Mouse (Mus musculus): ENCODE results near the gene Shisa3.
A peak's percentile ranks its signal among the peaks of the same experiment; 100 is the strongest.

The Shisa3 gene

DNA sequence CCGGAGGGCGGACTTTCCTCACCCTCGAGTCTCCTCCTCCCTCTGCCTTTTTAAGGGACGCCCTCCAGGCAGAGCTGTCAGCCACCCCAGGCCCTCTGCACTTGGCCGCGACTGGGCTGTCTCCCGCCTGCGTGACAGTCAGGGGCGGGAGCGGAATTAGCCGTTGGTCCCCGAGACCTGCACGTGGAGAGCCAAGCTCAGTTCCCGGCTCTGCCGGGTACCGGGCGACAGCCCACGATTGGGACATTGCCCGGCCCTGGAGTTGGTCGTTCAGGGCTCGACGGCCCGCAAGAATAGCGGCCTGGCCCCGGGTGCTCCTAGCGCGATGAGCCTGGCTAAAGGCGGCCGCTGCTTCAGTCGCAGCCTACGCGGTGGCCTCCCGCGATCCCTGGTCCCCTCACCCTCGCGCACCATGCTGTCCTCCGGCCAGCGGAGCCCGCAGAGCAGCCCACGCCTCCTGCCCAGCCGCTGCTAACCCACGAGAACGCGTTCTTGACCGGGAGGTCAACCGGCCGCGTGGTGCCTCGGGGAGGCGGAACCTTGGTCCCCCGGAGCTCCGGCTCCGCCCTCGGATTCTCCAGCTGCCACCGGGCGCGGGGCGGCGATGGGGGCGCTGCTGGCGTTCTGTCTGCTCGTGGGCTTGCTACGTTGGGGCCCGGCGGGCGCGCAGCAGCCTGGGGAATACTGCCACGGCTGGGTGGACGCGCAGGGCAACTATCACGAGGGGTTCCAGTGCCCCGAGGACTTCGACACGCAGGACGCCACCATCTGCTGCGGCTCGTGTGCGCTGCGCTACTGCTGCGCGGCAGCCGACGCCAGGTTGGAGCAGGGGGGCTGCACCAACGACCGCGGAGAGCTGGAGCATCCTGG, at the start of gene Shisa3:
TSS of gene Shisa3 (plus strand) at position 79 of the 870 bp plus-strand sequence.
- peak; percentile 26 for DNase-seq (ENCODE audit: low read depth)

DNA sequence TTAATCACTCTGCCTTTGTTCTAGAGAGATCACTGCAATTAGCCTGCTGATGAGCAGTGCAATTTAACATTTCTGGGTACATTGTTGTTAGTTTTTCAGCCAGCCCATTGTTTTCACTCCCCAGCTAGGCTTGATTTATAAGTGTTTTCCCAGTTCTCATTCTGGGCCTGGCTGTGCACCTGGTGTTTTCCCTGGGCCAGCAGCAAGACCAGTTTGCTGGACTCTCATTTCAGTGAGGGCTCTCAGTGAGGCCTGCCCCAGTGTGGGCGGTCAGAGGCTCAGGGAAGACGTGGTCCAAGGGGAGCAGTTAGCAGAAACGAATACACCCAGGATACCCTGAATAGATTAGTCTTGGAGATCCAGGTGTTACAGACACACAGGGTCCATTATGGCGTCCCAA, 49.0 kb upstream of the Shisa3 start:
- DNase-seq (ENCODE audit: low read depth) = no peak

DNA sequence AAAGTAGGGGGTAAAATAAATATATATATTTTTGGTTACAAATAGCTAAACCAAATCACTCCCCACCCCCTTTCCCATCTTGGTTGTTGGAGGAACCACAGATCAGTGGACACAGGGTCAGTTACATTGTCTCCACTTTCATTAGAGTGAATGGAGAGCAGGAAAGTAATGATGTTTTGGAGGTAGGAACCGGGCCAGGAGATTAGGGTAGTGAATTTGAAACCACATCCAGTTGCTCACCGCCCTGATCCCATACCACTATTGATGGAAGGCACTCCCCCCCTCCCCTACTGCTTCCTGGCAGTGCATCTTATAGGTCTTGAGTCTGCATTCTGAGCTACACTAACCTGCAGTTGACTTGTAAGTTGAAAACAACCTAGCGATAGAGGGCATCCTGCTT, 48.6 kb upstream of the Shisa3 start:
- DNase-seq (ENCODE audit: low read depth) = no peak

DNA sequence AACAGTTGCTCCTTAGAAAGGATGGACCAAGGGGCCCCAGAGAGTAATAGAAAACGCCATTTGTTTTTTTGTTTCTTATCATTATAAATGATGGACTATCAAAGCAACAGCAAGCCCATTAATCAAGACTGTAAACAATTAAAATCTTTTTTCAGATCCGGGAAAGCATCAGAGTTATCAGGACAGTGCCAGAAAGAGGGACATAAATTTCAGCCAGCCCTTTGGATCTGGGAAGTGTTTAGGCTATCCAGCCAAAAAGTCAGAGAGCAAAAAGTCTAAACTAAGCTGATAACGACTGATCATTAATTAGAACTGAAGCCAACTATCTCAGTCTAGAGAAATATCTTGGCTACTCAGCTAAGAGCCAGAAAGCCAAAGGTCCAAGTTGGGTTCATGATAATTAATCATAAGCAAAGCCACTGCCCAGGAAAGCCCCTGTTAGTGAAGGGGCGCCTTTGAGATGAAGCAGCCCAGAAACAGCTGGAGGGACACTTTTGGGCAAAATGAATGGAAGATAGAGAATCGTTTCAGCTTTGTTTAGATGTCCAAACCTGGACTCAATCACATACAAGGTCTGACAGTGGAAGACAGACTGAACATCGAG, 35.0 kb upstream of the Shisa3 start:
- DNase-seq (ENCODE audit: low read depth) = no peak

DNA sequence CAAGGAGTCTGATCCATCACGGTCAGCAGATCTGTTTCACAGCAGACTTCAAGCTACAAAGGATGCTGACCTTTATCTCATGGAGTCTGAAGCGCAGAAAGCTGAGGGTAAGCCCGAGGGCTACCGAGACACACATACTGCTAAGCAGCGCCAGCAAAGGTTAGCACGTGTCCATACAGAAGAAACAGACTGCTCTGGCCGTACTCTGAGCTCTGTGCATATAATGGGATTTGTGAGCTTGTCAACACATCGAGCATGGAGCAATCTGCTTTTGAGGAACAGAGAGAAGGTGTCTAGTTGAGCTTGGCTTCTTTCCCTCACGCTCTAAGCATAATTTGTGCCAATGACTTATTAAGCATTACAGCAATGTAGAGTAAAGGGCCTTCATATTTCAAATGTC, 33.6 kb upstream of the Shisa3 start:
- no peak for DNase-seq (ENCODE audit: low read depth)

DNA sequence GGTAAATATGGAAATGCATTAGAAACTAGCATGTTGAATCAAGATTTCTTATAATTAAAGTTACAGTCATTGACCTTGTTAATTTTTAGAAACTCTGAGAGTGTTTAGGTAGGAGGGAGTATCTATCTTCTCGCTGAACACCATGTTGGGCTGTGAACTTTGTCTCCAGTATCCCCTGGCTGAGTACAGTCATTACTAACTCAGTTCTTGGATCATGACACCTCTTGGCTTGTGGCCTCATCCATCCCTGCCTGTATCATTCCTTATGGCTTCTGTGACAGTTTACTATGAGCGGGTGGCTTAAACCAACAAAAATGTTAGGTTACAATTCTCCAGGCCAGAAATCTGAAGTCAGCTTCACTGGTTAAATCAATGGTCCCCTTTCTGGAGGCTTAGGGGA, 32.0 kb upstream of the Shisa3 start:
- no peak for DNase-seq (ENCODE audit: low read depth)

DNA sequence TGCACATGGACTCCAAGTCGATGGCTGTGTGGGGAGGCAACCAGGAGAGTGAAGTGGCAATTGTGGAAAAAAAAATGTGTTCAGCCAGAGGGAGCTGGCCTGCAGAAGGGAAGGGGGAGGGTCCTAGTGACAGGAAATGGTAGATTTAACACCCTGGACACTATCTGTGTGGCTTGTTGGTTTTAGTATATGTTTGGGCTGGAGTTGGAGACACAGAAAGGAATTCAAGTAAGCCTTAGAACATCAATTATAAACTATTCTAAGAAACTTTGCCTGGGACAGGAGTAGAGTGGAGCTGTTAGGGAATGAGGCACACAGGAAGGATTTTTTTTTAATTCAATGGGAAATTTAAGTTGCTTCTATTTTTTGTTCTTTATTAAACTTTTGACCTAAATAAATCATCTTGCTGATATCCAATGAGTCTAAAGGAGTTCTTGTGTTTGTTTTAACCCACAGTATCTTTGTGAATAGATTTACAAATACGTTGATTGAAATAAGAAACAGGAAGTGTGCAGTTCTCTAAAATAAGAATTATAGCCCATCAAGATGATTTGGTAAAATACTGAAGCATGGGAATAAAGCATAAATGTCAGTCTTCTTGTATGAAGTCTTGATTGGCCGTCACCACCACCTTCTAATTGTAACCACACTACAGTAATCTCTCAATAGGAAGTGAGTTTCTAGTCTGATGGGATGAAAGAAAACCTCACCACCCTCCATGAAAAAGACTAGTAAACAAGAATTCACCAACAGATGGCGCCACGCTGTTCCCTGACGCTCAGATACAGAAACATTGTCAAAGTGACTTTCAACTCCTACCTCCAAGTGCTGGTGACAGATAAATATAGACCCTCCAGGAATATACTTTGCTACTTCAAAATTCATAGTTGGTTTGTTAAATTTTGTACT, 27.7 kb upstream of the Shisa3 start:
- DNase-seq (ENCODE audit: low read depth) = peak; percentile 16

DNA sequence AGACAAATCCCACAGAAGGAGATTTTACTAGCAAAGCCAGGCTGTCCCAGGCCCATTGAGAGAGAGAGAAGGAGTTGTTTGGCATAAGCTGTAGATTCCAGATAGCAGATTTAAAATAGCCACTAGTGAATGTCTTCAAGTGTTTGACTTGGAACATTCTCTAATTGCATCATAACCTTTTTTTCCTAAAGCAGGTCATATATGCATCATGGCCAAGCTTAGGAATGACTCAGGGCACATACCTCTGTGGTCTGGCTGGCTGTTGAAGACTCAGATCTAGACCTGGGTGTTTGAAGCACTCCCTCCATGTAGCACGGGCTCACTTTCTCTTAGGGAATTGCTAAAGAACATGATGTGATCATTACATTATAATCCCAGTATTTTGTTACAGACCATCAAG, 12.6 kb upstream of the Shisa3 start:
- no peak for DNase-seq (ENCODE audit: low read depth)

DNA sequence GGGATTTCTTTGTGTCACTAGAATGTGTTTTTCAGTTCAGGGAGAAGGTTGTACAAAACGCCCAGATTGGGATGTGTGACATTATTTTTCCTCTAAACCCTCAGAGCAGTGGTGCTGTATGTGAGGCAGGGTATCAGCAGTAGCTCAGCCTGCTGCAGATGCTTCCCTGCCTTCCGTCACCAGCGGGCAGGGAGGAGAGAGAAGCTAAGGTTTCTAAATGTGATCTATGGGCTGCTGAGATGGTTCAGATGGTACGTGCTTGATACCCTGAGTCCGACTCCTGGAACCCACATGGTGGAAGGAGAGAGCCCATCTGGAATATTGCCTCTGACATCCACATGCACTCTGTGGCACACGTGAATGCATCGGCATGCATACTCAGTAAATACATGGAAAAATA, 12.1 kb upstream of the Shisa3 start:
- DNase-seq (ENCODE audit: low read depth) = no peak

DNA sequence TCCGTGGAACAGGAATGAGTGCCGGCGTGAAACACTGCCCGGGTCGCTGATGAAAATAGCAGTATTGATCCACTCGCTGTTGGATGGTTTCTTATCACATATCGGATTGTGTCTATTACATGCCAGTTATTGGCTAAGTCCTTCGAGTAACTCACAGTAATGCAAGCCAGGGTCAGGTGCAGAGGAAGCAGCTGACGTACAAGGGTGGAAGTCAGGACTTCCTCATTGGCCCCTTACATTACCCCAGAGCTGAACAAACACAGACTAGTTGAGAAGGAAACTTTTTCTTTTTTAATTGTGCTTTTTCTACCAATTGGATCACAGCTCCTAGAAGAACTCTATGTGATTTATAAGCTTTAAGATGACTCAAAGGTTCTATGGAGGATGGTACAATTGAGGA, 7.7 kb upstream of the Shisa3 start:
- no peak for DNase-seq (ENCODE audit: low read depth)

DNA sequence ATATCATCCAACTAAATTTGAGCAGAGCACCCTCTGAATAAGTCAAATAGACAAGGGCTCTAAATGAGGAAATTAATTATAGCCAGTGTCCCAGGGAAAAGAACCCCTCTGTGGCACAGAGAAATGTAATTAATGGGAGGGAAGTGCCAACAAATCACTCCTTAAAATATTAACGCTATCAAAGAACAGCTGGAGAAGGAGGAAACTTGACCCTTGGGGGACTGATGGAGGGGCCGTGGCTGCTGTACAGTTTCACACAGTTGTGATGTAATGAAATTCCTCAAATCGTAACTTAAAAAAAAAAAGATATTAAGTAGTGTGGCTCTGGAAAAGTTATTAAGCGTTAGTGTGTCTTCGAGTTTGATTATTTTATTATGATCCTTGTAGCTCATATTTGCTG, 1.7 kb upstream of the Shisa3 start:
- DNase-seq (ENCODE audit: low read depth) = no peak

DNA sequence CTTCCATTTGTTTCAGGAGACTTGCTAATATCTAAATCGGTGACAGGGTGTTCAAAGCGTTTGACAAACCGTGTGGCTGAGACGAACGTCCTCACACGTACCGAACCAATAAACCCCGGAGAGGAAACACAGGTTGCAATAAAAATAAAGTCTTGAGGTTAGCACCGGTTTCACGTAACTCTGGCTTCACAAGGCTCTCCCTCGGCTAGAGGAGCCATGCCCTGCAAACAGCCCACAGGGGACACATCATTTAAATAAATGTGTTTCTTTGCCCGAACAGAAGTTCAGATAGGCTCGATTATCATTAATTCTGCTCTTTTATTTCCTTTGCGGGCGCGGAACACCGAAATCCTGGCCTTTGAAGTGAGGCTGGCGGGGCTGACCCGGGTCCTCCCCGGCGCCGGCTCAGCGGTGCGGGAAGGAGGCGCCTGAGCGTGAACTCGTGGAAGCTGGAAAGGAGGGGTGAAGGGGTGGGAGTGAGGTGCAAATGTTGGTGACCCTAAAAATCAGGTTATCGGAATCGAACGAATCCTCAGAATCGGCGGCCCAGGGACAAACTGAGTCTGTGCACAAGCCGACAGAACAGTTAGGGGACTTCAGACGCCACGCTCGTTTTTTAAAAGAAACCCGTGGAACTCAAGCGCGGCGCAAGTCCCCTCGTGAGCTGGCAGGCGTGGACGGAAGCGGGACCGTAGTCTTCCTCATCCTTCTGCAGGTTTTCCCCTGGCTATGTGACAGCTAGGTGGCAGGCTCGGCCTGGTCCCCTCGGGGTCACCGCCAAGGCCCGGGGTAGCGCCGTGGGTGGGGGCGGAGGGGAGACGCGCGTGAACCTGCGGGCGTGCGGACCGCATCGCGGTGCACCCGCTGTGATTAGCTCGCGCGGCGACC, 522 bp upstream of the Shisa3 start:
- DNase-seq (ENCODE audit: low read depth) = no peak

DNA sequence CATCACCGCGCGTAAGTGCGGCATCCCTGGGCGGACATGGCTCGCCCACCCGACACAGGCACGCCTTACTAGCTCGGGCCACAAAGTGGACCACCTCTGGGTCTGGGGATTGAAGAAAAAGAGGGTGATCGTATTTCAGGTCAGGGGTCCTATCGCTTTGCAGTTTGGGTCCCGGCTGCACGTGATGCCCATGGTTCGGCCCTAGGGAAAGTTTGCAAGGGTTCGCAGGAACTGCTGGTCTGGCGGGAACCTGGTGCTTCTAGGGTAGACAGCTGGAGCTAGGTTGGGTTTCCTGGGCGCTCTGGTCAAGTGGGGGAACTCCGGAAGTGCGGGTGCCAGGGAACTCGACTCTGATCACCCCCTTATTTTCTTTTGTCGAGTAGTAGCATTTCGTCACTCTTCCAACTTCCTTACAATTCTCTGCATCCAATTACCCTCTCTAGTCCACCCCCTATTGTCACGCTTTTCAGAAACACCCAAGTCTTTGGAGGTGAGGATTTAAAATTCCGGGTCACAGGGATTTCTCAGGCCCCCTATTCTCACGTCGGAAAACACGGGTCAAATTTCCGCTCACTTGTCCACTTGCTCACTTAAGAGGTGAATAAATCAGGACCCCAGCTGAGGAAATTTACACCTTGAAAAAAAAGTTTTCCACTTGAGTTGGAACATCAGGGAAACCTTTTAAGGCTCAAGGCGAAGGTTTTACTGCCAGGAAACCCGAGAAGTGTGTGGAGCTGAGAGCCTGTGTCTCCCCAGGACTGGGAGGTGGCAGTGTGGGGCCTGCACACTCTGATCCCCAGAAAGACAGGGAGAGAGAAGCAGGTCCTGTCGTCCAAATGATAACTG, 1.2 kb downstream of the Shisa3 start:
- DNase-seq (ENCODE audit: low read depth) = no peak

DNA sequence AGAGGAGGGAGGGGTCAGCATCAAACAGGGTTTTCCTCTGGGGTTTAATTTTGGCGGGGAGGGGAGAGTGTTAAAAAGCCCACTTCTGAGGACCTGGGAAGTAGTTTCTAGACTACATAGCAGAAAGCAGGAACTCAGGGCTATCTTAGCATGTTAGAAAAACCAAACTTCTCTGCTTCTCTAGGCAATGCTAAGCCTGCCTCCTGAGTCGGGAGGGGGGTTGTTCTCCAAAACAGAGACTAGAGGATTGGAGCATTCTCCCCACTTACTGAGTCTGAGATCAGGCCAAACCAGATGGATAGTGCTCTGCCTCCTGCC, 1.8 kb downstream of the Shisa3 start:
- DNase-seq (ENCODE audit: low read depth) = no peak

DNA sequence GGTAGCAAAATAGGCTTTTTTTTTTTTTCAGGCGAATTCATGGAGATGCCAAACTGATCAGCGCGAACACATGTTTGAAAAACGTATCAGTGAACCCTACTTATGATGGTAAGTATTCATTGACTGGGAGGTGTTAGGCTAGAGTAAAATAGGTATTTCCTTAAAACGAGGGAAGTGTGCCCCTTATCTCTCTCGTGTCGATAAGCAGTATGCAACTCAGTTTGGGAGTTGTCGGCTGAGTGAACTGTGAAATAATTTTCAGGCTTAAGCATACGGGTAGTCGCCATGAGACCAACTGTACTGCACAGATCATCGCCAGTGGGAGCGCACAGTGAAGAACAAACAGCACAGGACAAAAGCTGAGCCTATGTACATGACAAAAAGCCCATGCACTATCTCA, 13.5 kb downstream of the Shisa3 start:
- DNase-seq (ENCODE audit: low read depth) = no peak

DNA sequence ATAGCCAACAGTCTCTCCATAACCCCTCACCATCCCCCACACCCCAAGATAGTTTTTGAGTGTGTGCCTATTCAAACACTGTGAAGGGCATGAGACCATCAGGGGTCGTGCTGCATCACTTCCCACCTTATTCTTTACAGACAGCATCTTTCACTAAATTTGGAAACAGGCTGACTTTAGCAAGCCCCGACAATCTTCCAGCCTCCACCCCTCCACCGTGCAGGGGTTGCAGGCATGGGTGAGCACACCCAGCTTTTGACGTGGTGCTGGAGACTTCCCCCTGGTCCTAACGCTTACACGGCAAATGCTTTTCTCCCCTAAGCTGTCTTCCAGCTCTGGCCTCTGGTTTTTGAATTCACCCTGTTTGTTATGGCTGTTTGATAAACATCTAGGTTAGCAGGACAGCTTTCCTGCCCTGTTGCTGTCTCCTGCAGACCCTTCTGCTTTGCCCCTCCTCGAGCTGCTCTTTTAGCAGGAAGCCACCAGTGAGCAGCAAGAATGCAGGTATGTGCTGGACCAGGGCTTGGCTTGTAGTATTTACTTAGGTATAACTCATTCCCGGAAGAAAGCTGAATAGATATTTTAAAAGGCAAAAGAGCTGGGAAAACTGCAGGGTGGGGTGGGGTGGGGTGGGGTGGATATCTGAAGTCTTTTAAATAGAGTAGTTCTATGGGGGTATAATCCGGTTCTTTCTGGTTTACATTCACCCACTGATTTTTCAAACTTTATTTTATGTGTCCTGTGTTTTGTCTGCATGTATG, 20.7 kb downstream of the Shisa3 start:
- DNase-seq (ENCODE audit: low read depth) = no peak

DNA sequence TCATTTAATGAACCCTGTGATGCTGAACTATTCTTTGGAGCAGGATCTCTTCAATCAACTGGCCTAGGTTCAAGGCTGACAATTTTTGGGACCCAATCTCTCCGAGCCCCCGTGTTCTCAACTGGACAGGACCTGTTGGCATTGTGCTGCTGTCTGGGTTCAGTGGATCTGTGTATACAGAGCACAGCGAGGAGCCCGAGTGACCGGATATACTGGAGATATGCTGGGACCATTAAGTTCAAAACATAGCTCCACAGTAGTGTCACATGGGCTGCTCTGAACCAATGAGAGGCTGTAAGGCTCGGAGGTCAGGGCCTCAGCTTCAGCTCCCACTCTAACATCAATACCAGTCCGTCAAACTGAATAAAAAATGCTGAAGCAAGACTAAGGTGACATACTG, 21.8 kb downstream of the Shisa3 start:
- no peak for DNase-seq (ENCODE audit: low read depth)

DNA sequence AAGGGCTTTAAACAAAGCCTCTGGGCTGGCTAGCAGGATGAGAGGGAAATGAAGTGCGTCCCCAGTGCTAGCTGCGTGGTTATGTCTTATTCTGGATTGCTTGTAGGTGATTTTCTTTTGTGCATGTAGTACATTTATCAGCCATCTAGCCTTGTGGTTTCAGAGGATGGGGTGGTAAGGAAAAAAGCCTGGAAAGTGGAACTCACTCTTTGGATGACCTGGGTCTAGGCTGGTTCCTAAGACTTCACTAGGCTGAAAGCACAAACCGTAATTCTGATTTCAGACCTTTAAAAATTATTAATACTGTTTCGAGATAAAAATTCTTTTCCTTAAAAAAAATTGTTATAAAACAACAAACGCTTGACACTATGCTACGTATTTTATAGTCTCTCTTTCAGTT, 22.2 kb downstream of the Shisa3 start:
- no peak for DNase-seq (ENCODE audit: low read depth)

DNA sequence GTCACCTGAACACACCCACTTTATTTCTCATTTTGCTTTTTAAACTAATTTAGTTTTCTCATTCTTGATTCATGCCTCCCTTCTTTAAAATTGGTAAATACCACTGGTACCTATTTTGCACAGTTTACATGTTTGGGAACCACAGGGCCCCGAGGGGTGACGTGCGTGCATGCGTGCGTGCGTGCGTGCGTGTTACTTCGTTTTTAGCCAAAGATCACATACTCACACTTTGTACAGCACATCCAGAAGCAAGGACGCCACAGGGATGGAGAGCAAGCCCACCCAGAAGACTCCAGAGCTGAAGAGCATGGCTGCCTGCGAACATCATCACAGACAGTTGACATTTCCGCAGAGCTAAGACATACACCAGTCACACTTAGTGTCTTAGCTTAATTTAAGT, 23.6 kb downstream of the Shisa3 start:
- DNase-seq (ENCODE audit: low read depth) = no peak

DNA sequence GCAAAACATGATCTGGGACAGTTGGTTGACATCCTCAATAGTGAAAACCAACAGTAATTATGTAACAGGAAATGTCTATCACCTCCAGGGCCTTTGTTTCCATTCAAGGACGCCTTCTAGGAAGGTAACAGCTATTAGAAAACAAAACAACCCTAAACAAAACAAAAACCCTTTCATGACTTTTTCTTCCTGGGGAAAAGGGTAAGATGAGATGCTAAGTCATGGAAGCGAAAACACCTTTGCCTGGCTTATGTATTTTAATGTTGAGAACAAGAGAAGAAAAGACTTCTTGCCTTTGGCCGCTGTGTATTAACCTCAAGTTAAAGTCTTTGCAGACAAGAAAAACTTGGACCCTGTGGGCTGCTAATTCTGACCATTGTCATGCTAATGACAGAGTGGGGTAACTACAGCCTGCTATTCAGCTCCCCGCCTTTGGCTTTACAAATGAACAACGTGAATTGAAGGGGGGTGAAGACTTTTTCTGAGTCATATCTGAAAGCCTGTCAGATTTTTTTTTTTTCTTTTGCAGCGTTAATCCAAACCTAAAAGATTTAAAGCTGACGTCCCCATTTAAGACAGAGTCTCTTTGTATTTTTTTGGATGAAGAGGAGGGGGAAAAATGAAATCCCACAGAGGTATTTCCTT, 25.6 kb downstream of the Shisa3 start:
- DNase-seq (ENCODE audit: low read depth) = no peak
